Mouse (Mus musculus) left cerebral cortex, postnatal 4 days (tissue): ENCODE data around the gene Pprc1. TPM values are rescaled to one million over a fixed set of nuclear protein-coding genes. Genes with fewer than 3 reads are reported as not detected.

Experiments
- DNase-seq: peaks from one replicate; pipeline ENCODE4 v3.0.0-alpha.2; 2022
- intact Hi-C: fragments of 180-260 bp; cut with DNase I; formaldehyde crosslinking; loops from one replicate; pipeline ENCODE4 v1.15.1; 2025
- total RNA-seq, 2 experiments: library from RNA; stranded (reverse); gene quantifications; 2 replicates each; pipeline ENCODE4 v1.2.3; 2021

The Pprc1 gene
- total RNA-seq, 2 experiments from 2014 or later = 42.9 to 46.7 TPM

DNA sequence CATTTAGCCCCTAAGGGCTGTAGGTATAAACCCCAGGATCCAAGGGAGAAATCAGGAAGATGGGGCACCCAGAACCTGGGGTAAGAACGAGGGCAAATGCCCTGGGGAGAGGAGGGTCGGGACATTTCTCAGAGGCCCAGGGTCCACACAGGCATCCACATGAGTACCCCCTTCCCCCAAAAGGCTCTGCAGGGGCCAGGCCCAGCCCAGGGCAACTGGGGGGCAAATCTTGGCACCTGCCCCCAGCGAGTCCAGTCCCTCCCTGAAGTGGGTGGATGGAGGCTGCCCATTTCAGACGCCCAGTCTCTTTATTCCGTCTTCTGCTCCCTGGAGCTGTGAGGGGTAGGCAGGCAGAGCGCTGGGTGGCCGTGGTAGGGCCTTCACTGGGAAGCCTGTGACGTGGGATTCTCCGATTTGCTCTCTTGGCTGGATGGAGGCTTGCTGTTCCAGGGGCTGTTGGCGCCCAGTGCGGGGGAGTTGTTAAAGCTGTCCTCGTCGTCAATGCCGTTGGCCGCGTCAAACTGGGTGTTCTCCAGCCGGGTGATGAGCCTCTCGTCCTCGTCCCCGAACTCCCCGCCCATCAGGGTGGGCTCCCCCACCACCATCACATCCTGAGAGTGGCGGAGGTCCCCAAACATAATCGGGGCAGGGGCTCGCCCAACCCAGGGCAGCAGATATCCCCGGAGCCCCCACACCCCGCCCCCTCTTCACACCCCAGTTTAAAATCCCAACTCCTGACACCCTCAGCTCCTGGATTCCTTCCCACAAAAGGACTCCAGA, 11.8 kb upstream of the Pprc1 start:
- no peak for DNase-seq
- intact Hi-C loops = no loop called here

DNA sequence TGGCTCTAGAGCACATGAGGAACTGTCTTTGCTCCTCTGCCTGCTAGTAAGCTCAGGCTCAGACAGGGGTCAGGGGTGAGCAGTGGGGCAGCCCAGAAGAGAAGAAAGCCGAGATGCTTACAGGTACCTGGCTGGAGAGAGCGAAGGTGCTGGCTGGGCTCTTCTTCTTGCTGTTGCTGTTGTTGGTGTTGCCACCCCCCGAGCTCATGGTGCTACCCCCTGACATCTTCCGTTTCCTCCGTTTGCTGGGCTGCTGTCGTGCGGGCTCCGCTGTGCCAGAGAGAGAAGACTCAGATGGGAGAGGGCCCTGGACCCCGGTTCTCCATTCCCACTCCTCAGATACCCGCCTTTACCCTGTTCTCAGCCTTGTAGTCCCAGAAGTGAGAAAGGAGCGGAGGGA, 10.8 kb upstream of the Pprc1 start:
- no peak for DNase-seq
- intact Hi-C loops = no loop called here

DNA sequence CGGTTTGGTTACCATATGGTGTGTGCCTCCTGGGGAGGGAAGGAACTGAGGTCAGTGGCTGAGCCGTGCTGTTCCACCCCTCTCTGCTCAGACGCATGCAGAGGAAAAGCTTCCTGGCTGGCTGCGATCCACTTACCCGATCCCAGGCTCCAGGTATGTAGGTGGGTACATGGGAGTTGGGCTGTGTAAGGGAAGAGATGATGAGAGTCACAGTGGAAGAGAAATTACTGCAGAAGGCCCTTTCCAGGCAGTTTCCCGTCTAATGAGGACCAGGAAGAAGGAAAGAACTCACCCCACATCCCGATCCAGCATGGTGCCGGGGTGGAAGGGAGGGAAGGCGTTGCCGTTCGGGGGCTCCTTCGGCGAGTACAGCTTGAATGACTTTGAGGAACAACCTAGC, 8.7 kb upstream of the Pprc1 start:
- intact Hi-C loops = no loop called here
- DNase-seq = no peak

DNA sequence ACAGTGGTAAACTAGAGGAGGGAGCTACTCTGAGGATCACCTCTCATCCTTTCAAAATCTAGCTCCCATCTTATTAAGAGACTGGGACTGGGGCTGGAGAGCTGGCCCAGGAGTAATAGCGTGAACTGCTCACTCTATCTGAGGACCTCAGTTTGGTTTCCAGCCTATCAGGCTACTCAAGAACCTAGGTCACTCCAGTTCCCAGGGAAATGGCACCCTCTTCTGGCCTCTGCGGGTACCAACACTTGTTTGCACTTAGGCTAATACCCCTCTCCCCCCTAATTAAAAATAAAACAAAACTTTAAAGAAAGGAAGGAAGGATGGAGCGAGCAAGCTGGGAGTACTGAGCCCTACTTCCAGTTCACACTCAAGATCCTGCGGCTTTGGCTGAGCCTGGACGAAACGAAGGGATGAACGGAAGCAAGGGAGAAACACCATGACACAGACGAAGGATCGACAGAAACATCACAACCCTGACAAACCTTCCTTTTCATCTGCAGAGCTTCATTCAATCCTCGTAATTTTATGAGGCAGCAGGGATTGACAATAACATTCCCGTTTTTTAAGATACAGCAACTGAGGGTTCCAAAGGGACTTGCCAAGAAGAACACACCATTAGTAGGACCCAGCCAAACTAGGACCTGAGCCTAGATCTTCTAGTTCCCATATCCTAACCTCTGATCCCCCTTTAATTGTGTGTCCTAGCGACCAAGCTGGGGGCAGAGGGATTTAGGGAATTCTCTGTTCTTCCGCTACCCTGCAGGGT, 8.0 kb upstream of the Pprc1 start:
- no peak for DNase-seq
- intact Hi-C loops = no loop called here

DNA sequence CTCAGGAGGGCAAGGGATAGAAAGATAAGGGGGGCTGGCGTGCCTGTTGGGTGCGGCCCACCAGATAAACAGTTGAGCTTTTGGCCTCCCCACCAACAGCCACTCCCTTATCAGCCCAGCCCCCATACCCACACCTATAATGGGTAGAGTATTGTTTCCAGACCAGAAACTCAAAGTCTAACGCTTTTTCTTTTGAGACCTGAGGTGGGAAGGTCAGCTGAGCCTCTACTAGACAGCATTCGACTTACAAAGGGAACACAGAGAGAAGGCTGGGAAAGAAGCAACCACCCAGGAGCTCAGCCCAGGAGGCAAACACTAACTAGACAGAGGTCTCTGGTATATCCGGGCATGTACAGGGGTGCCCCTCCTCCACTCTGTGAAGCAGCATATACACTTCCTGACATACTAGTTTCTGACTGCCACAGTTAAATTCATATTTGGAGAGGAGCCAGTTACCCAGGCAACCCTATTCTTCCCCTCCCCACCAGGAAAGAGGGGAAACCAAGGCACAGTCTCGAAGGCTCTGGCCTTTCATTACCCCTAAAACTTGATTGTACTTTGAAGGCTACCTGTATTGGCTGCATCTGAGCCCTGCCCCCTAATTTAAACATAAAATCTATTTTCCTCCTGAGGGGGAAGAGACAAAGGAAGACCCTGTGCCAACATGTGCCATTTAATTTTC, 7.3 kb upstream of the Pprc1 start:
- intact Hi-C loops = no loop called here
- no peak for DNase-seq

DNA sequence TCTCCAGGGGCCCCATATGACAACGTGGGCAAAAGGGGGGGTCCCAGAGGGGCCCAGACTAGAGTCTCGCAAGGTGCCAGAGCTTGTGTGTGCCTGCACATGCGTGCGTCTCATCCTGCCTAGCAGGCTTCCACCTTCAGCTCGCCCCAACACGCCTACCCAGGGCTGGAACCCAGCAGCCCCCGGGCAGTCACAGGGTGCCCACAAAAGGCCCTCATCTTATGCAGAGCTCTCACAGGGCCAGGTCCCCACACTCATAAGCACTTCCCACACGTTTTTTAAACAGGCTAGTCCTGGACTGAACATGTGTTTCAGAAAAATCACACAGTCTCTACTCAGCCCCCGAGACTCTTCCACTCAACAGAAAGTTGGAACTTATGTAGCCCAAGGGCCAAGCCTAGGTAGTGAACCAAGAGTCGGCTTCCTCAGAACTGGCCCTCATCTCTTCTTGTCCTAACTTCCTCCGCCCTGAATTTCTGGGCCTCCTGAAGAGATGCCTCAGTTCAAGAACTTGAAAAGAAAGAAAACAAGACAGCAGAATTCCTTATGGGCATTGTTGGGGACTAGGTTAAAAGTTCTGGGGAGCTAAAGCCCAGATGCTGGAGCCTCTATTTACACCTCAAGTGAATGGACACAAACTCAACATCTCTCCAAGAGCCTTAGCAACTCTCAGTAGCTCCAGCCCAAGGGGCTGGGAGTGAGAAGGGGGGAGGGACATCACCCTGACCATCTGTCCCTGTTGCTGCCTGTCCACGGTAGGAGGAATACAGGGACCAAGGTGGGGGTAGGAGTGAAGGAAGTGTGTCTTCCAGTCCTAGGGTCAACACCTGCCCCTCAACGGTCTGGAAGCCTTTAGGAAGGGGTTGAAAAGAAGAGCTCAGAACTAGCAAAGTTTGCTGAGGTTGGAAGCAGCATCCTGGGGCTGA, 6.5 kb upstream of the Pprc1 start:
- DNase-seq = peak; percentile 37
- intact Hi-C loops = no loop called here

DNA sequence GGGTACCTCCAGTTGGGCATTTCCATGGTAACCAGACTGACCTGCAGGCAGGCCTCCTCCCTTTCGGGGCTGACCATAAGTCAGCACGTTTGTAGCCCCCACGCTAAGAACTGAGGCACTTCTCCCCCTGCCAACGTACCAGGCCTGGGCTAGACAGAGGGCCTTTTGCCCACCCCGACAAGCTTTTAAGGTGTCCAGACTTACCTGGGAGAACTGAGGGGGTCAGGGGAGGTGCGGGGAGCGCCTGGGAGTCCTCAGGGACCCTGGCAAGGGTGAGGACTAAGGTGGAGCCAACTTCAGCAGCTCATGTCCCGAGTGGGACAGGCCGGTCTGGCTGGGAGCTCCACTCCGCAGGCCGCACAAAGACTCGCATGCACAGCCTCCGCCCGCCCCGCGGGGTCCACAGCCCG, 5.8 kb upstream of the Pprc1 start:
- intact Hi-C loops = no loop called here
- no peak for DNase-seq

DNA sequence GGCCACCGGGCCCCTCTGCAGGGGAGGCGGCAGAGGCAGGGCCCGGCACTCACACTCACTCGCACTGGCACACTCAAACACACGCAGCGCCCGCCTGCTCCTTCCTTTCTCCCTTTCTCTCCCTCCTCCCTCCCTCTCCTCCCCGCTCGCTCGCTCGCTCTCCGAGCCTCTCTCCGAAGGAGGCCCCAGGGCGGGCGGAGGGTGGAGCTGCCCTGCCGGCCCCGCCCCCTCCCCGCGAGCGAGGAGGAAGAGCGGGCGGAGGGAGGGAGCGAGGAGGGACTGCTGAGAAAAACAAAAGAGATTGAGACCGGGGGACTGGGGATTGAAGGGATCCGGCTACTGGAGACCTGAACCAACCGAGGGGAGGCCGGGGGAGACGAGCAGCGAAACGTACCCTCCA, 5.2 kb upstream of the Pprc1 start:
- intact Hi-C loops = no loop called here

DNA sequence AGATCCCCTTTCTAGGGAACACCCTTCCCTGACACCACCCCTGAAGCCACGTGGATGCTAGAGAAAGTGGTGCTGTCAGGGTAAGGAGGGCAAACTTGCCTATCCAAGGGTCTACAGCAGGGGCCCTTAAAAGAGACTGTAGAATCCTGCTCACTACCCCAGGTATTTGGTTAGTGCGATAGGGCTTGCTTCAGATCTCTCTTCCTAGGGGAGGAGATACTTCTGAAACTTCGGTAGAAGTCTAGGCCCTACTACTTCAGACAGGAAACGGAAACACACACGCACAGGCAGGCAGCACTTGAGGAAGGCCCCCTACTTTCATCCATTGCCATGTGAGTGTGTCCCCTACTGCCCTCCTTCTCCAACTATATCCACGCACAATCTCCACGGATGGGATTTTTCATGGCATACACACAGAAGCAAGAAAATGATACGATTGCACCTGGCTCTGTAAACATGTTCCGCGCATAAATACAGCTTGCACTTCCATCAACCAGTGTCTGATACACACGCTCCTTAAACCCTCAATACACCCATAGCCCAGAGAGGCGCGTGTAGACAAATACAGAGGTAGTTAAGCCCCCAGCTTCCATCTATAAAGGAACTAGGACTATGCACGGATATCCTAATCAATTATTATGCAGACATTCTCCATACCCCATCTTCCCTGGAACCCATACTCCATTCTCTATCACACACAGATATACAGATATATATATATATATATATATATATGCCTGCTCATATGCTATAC, 4.4 kb upstream of the Pprc1 start:
- intact Hi-C loops = no loop called here
- no peak for DNase-seq

More for the DNA sequence above, 5.2 kb upstream of the Pprc1 start:
- DNase-seq = peak; percentile 94

DNA sequence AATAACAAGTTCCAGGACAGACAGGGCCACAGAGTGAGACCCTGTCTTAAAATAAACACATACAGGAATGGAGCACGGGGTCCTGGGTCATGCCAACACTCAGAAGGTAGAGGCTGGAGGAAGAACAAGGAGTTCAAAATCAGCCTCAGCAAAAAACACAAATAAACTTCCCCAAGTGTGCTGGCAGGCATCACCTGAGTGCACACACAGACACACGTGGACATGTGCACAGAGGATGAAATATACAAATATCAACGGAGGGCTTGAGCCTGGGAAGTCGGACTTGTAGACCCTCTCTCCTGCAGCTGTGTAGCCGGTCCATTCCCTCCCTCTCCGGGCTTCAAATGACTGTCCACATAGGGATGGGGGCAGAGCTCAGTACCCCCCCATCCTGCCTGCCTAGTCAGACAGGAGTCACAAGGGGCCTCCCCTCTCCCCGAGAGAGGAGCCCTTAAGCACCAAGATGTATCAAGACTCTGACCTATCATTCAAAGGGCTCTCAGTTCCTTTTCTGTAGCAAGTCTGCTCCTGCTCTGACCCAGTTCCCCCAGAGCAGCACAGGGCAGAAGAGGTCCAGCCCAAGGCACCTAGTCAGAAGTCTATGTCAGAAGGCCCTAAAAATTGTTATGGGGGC, 3.3 kb upstream of the Pprc1 start:
- intact Hi-C loops = no loop called here

DNA sequence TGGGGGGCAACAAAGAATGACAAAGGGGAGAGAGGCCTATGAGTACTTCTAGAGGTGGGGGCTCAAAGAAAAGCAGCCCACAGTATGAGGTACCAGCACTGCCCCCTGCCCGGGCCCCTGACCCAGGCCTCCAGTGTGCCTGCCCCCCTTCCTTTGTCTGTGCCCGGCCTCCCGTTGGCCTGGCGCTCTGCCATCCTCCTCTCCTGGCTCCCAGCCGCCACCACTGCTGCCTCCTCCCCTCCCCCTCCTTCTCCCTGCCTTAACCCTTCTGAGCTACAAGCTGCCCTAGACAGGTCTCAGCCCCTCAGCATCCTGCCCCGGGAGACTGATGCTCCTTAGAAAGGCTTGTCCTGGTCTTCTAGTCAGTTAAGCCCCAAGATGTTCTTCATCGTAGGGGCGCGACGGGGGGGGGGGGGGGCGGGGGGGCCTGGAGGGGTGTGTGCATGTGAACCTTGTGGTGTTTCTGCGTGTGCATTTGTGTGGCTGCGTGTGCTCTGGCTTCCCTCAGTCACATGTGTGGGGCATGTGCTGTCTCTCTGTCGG, 2.7 kb upstream of the Pprc1 start:
- intact Hi-C loops = no loop called here

More for the DNA sequence above, 3.3 kb upstream of the Pprc1 start:
- DNase-seq = no peak

DNA sequence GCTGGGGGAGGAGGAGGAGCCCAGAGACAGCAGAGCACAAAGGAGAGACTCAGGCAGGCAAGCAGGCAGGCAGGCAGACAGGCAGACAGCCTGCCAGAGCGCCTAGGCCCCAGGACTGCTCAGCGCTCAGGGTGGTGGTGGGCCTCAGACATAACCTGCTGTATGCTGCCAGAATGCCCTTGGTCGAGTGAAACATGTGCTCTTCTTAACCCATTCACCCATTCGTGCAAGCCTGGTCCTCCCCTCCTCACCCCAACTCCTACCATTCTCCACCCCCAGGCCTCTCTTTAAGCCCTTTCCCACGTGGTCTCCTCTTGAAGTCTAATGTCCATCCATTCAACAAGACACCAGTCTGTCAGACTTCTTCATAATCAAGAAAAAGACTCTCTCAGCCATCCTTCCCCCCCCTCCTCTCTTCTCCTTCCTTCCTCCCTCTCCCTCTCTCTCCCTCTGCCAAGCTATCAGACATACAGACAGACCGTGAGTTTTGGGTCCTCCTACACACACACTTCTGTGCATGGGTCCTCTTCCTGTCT, 2.1 kb upstream of the Pprc1 start:
- DNase-seq = peak; percentile 58
- intact Hi-C loops = no loop called here

More for the DNA sequence above, 2.7 kb upstream of the Pprc1 start:
- DNase-seq = peak; percentile 95

DNA sequence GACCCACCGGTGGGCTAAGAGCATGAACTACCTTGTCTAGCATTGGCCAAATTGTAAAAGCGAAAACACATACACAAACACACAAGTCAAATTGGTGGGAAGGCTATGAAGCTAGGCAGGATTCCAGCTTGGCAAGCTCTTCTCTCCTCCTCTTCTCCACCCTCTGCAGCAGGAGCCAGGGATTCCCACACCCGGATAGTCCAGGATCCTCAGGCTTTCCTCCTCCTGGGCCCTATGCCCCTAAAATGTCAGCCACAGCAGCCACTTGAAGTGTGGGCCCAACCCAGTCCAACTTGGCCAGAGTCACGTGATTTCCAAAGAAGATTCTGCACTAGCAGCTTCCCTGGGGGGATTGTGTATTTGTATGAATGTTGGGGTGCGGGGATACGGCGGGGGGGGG, 1.3 kb upstream of the Pprc1 start:
- intact Hi-C loops = no loop called here
- peak; percentile 58 for DNase-seq

DNA sequence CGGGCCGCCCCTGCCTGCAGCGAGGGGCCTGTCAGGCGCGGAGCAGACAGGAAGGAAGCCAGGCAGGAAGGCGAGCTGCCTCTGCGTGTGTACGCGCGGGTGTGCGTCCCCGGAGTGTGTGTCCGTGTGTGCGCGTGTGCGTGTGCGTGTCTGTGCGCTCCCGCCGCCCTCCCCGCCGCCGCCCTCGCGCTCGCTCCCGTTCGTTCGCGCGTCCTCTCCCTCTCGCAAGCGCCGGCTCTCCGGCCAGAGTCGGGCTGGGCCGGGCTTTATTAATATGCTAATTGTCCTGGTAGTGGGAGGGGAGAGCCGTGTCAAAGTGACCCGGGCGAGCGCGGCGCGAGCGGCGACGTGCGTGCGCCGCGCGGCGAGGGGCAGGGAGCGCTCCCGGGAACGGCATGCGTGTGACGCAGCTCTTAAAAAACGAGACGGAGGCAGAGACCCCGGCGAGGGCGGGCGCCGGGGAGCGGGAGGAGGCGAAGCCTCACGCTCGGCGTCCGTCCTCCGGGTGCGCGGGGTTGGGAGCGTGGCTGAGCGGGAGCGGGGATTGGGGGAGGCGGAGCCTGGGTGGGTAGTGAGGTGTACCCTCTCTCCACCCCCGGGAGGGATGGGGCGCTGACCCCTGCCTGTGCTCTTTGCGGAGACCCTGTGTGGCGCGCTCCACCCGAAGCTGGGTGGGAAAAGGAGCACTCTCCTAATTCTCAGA, 458 bp downstream of the Pprc1 start, which contains the start of gene Ldb1:
Gene Ldb1, minus strand, starts transcription at position 222 of the 703 bp plus-strand sequence.
- intact Hi-C loops = no loop called here
- peak; percentile 84 for DNase-seq

DNA sequence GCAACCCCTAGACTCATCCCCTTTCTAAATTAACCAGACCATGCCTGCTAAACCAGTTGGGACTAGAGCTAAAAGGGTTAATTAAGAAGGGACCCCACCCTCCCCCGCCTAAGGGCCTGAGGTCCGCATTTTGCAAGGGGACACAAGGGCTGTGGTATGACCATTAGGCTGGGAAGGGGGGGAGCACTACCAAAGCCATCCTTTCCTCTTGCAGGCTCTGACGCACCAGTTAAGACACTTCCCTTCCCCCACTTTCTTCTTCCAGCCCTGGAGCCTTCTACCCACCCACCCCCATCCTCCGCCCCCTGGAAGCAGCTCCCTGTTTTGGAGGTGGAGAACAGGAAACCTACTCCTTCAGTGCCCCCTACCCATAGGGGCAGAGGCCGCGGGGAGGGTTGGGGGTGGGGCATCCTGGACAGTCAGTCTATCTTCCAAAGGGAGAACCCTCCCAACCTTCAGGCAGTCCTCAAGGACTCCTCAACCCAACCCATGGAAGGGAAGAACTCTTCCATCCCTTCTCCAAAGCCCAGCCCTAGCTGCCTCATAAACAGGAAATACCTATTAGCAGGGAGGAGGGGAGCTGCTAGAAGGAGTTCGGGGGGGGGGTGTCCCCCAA, 1.1 kb downstream of the Pprc1 start:
- DNase-seq = peak; percentile 59
- intact Hi-C loops = no loop called here

DNA sequence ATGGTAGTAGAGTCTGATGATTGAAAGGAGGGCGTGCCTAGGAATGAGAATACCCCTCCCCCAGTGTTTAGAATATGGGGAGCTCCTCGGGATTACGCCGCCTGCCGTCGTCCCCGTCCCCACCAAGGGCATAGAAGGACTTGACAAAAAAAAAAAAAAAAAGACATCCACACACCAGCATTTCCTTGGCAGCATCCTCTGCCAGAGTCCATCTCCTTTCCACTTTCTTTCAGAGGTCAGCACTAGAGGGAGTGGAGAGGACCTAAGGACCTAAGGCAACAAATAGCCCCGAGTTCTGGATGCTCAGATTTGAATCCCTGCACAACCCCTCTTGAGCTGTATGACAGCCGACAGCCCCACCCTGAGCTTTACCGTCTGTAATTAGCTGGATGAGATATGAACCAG, 1.9 kb downstream of the Pprc1 start:
- no peak for DNase-seq
- intact Hi-C loops = no loop called here

DNA sequence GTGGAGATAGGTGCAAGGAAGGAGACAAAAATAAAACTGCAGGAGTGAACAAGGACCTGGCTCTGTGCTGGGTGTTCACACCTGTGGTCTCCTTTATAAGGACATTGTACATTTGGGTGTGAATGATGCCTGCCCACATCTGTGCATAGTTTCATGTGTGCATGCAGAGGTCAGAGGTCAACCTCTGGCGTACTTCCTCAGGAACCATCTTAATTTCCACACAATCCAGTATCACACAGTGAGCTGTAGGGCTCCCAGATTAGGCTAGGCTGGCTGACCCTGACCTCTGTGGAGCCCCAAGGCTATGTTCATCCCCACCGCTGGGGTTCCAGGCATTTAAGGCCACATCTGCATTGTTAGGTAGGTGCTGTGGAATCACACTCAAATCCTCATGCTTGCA, 2.7 kb downstream of the Pprc1 start:
- no peak for DNase-seq
- intact Hi-C loops = no loop called here

DNA sequence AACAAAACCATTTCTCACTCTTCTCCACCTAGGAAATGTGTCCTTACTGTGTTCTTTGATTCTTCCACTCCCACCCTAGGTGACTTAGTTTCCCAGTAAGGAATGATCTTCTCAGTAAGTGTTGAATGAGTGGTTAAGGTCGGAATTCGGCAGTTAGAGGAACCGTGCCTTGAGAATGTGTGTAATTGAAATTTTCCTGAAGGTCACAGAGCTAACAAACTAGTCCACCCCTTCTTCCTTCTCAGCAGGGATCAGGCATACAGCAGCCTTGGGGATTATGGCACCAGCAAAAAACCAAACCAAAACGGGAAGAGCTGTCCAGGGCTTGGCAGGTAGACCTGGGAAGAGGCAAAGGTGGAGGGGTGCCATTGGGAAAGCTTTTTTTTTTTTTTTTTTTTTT, 4.4 kb downstream of the Pprc1 start:
- no peak for DNase-seq
- intact Hi-C loops = no loop called here
